Mouse (Mus musculus) megakaryocyte, embryonic 14.5 days (primary cell): Measurements from ENCODE around the gene Rin1.

Experiments used
- FLI1 ChIP-seq: IDR thresholded peaks from 2 replicates; pipeline ENCODE4 v1.6.1; 2012; ENCODE audit warnings: low read length, inconsistent platforms, mixed read lengths
- GATA1 ChIP-seq: IDR thresholded peaks from 3 replicates; pipeline ENCODE4 v1.6.1; 2012; ENCODE audit warnings: mixed read lengths, low read length, inconsistent platforms, borderline replicate concordance

DNA sequence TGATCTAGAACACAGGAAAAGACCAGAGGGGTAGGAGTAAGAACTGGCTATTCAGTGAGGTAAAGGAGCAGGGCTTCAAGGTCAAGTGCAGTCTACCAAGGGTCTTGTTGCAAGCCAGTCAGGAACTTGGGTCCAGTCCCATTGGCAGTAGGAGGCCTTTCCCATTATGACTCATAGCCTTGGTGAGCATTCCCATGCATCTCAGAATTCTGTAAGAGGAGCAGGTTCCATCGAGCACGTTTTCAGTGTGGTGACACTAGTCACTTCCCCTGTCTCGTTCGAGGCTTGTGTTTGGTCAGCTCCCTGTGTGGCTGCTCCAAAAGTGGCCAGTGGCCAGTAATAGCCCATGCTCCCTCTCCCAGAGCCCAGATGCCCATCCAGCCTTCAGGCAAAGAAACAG, 4.8 kb upstream of the Rin1 start:
- TF ChIP-seq GATA1 (no peak), FLI1 (no peak)
